Mouse (Mus musculus): ENCODE results near the gene Camk2d. TPM values are rescaled to one million over a fixed set of nuclear protein-coding genes. Genes with fewer than 3 reads are reported as not detected.

Gene Camk2d
- polyA plus RNA-seq, 1 experiment from 2014 or later, result 3.5 TPM

DNA sequence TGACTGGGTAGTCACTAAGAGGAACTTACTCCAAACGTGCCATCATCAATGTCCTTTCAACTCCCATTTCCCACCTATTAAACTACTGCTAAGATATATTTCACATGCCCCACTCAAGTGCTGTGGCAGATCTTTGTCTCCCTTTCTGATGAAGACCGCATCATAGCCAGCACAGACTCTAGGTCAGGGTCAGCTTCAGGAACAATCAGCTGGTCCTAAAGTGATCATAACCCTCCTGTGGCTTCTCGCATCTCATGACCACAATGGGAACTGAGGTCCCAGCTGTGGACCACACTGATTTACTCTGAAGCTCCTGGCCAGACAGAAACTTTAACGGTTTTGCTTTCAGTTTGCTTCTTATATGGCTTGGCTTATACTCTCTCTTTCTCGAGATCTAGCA is 67.3 kb downstream of the Camk2d start:
- no peaks in the 10 kb centered on the region for H3K36me3 ChIP-seq (ENCODE audit: control insufficient read depth, insufficient read depth)
- WGBS (ENCODE audit: insufficient replicate concordance), result 46% methylated on average over 5 of the region's 5 CpGs
- no peaks in the 10 kb centered on the region for H3K4me1 ChIP-seq (ENCODE audit: control insufficient read depth, low read depth, low read length)
- no peaks in the 10 kb centered on the region for H3K27me3 ChIP-seq (ENCODE audit: control insufficient read depth, insufficient read depth, low read depth, low read length)
- H3K9me3 ChIP-seq (replicated peaks; ENCODE audit: control insufficient read depth, low read length), result no peaks in the 10 kb centered on the region
- H3K4me3 ChIP-seq (ENCODE audit: low read depth, low read length), result no peak overlapping the region
- no peak for ATAC-seq (ENCODE audit: low read depth)
- H3K4me2 ChIP-seq (ENCODE audit: low read depth, low read length), result no peak overlapping the region
- no peak overlapping the region for H3K27ac ChIP-seq (ENCODE audit: low read length)
- no peak overlapping the region for H3K9ac ChIP-seq (ENCODE audit: low read depth, low read length)

DNA sequence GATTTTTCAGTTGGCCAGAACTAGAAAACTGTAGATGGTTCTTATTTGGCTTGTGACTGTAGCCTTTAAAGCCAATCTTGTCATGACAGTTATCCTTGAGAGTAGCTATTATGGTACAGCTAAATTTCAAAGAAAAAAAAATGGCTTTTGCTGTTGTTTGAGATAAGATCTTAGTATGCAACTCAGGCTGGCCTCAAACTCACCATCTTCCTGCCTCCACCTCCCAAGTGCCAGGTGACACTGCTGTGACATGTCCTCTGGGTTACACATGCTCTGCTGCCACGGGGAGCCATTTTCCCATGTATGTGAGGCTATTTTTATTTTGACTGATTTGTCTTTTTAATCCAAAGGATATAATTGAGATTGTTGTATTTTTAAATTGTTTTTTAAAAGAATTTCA is 69.8 kb downstream of the Camk2d start:
- no peak overlapping the region for H3K9ac ChIP-seq (ENCODE audit: low read depth, low read length)
- 55% methylated on average over 1 of the region's 1 CpGs for WGBS (ENCODE audit: insufficient replicate concordance)

DNA sequence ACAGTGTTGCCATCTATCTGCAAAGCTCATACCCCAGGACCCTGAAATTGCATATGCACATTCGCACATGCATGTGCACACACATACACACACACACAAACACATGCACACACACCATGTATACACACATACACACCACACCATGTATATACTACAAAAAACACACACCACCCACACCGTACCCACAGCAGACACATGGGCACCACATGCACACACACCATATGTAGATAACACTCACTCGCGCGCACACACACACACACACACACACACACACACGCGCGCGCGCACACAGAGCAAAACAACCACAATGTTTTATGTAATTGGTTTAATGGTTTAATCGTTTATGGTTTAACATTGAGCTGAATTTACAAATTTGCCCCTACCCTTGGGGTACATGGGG is 70.9 kb downstream of the Camk2d start:
- Histone ChIP-seq H3K4me2 (ENCODE audit: low read depth, low read length) (no peak overlapping the region), H3K27me3 (ENCODE audit: control insufficient read depth, insufficient read depth, low read depth, low read length) (no peaks in the 10 kb centered on the region), H3K9ac (ENCODE audit: low read depth, low read length) (no peak overlapping the region), H3K9me3 (replicated peaks; ENCODE audit: control insufficient read depth, low read length) (no peaks in the 10 kb centered on the region), H3K36me3 (ENCODE audit: control insufficient read depth, insufficient read depth) (no peaks in the 10 kb centered on the region), H3K27ac (ENCODE audit: low read length) (no peak overlapping the region), H3K4me3 (ENCODE audit: low read depth, low read length) (no peak overlapping the region), H3K4me1 (ENCODE audit: control insufficient read depth, low read depth, low read length) (no peaks in the 10 kb centered on the region)
- ATAC-seq (ENCODE audit: low read depth), result no peak
- WGBS (ENCODE audit: insufficient replicate concordance), result 89% methylated on average over 11 of the region's 11 CpGs

More for the DNA sequence above, 69.8 kb downstream of the Camk2d start:
- Histone ChIP-seq H3K36me3 (ENCODE audit: control insufficient read depth, insufficient read depth) (no peaks in the 10 kb centered on the region), H3K9me3 (replicated peaks; ENCODE audit: control insufficient read depth, low read length) (no peaks in the 10 kb centered on the region), H3K27ac (ENCODE audit: low read length) (no peak overlapping the region), H3K4me1 (ENCODE audit: control insufficient read depth, low read depth, low read length) (no peaks in the 10 kb centered on the region), H3K27me3 (ENCODE audit: control insufficient read depth, insufficient read depth, low read depth, low read length) (no peaks in the 10 kb centered on the region), H3K4me3 (ENCODE audit: low read depth, low read length) (no peak overlapping the region), H3K4me2 (ENCODE audit: low read depth, low read length) (no peak overlapping the region)
- ATAC-seq (ENCODE audit: low read depth), result no peak

DNA sequence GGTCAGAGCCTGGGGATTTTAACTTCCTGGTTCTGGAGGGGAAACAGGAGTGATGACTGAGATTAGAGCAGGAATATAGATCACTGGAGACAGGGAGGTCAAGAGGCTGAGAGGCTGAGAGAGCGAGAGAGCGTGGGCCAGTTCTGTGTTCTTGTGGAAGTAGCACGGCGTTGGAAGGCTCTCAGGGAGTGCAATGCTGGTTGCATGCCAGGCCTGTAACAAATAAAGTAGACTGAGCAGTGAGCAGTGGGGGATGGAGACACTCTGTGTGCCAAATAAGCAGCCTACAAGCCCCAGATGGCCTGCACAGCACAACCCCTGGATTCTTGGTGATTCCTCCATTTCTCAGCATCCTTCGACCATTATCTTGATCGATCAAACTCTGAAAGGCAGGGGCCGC is 71.3 kb downstream of the Camk2d start:
- no peak for ATAC-seq (ENCODE audit: low read depth)
- no peak overlapping the region for H3K27ac ChIP-seq (ENCODE audit: low read length)
- no peak overlapping the region for H3K4me3 ChIP-seq (ENCODE audit: low read depth, low read length)
- no peak overlapping the region for H3K9ac ChIP-seq (ENCODE audit: low read depth, low read length)
- H3K27me3 ChIP-seq (ENCODE audit: control insufficient read depth, insufficient read depth, low read depth, low read length), result no peaks in the 10 kb centered on the region
- H3K4me2 ChIP-seq (ENCODE audit: low read depth, low read length), result no peak overlapping the region
- H3K36me3 ChIP-seq (ENCODE audit: control insufficient read depth, insufficient read depth), result no peaks in the 10 kb centered on the region
- 64% methylated on average over 7 of the region's 7 CpGs for WGBS (ENCODE audit: insufficient replicate concordance)
- no peaks in the 10 kb centered on the region for H3K9me3 ChIP-seq (replicated peaks; ENCODE audit: control insufficient read depth, low read length)
- no peaks in the 10 kb centered on the region for H3K4me1 ChIP-seq (ENCODE audit: control insufficient read depth, low read depth, low read length)

DNA sequence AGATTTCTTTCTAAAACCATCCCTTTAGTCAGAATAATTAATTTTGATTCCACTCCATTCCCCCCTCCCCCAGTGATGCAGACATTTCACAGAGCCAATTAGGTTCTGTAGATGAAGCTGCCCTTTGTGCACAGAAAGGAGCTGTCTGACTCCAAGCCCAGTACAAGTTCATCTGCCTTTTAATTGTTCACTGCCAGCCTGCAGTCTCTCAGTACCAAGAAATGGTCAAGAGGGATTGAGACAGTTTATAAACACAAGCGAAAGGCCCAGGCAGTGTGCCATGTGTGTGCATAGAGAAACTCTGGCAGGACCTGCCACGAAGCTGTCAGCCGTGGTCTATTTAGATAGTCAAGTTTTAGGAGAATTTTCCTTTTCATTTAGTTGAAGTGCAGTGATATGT is 72.0 kb downstream of the Camk2d start:
- Histone ChIP-seq H3K27ac (ENCODE audit: low read length) (no peak overlapping the region), H3K4me3 (ENCODE audit: low read depth, low read length) (no peak overlapping the region), H3K9ac (ENCODE audit: low read depth, low read length) (no peak overlapping the region), H3K4me1 (ENCODE audit: control insufficient read depth, low read depth, low read length) (no peaks in the 10 kb centered on the region), H3K36me3 (ENCODE audit: control insufficient read depth, insufficient read depth) (no peaks in the 10 kb centered on the region), H3K27me3 (ENCODE audit: control insufficient read depth, insufficient read depth, low read depth, low read length) (no peaks in the 10 kb centered on the region), H3K4me2 (ENCODE audit: low read depth, low read length) (no peak overlapping the region), H3K9me3 (replicated peaks; ENCODE audit: control insufficient read depth, low read length) (no peaks in the 10 kb centered on the region)
- WGBS (ENCODE audit: insufficient replicate concordance), result 70% methylated on average over 3 of the region's 3 CpGs
- no peak for ATAC-seq (ENCODE audit: low read depth)

DNA sequence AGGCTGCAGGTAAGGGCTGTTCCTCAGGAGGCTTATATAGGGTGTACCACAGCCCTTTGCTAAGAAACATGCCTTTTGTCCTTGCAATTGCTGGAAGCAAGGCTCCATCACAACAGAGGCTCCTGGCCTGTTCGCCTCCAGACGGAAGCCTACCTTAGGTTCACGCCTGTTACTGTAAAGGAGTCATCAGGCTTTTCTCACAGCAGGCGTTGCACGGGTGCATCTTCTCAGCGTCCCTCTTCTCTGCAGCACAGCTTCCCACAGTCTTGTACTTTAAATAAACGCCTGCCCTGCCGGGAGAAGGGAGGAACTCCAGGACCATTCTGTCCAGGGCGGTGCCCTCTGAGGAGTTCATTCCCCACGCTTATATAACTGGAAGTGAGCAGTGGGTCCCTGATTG is 72.6 kb downstream of the Camk2d start:
- Histone ChIP-seq H3K9ac (ENCODE audit: low read depth, low read length) (no peak overlapping the region), H3K4me1 (ENCODE audit: control insufficient read depth, low read depth, low read length) (no peaks in the 10 kb centered on the region), H3K36me3 (ENCODE audit: control insufficient read depth, insufficient read depth) (no peaks in the 10 kb centered on the region), H3K4me3 (ENCODE audit: low read depth, low read length) (no peak overlapping the region), H3K27me3 (ENCODE audit: control insufficient read depth, insufficient read depth, low read depth, low read length) (no peaks in the 10 kb centered on the region), H3K9me3 (replicated peaks; ENCODE audit: control insufficient read depth, low read length) (no peaks in the 10 kb centered on the region), H3K27ac (ENCODE audit: low read length) (no peak overlapping the region), H3K4me2 (ENCODE audit: low read depth, low read length) (no peak overlapping the region)
- WGBS (ENCODE audit: insufficient replicate concordance), result 61% methylated on average over 10 of the region's 10 CpGs
- no peak for ATAC-seq (ENCODE audit: low read depth)

DNA sequence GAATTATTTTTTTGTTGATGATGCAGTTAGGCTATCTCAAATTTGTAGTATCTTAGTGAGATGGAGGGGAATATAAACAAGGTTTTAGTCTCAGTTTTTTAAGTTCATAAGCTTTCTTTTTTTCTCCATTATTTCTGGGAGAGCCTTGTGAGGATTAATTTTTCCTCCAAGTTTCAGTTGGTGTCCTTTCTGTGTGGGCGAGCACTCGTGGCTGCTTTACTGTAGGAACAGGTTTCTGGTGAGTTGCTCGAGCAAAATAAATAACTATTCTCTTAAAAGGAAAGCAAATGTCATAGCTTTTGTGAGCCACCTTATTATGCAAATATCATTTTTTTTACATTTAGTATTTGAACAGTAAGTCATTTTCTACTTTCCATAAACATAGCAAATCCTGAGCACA is 74.3 kb downstream of the Camk2d start:
- Histone ChIP-seq H3K4me3 (ENCODE audit: low read depth, low read length) (no peak overlapping the region), H3K4me2 (ENCODE audit: low read depth, low read length) (no peak overlapping the region), H3K4me1 (ENCODE audit: control insufficient read depth, low read depth, low read length) (no peaks in the 10 kb centered on the region), H3K27me3 (ENCODE audit: control insufficient read depth, insufficient read depth, low read depth, low read length) (no peaks in the 10 kb centered on the region), H3K9ac (ENCODE audit: low read depth, low read length) (no peak overlapping the region), H3K9me3 (replicated peaks; ENCODE audit: control insufficient read depth, low read length) (no peaks in the 10 kb centered on the region), H3K27ac (ENCODE audit: low read length) (no peak overlapping the region), H3K36me3 (ENCODE audit: control insufficient read depth, insufficient read depth) (no peaks in the 10 kb centered on the region)
- 49% methylated on average over 3 of the region's 3 CpGs for WGBS (ENCODE audit: insufficient replicate concordance)
- no peak for ATAC-seq (ENCODE audit: low read depth)

DNA sequence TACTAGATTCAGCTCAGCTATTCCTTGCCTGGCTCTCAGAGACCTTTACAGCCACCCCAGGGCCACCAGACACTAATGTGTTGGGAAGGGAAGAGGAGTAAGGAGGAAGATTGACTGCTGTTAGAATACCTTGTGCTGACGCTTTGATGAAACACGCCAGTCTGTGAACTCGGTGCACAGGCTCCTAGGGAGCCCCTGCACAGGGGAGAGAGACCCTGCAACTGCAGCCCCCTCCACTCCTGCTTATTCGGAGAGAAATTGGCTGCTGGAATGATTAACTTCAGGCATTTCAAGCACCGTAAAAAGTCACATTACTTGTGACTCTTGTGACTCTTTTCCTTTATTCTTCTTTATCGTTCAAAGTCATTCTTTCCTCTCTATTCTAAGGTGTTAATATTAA is 75.2 kb downstream of the Camk2d start:
- Histone ChIP-seq H3K27me3 (ENCODE audit: control insufficient read depth, insufficient read depth, low read depth, low read length) (no peaks in the 10 kb centered on the region), H3K4me2 (ENCODE audit: low read depth, low read length) (no peak overlapping the region), H3K4me1 (ENCODE audit: control insufficient read depth, low read depth, low read length) (no peaks in the 10 kb centered on the region), H3K4me3 (ENCODE audit: low read depth, low read length) (no peak overlapping the region), H3K9me3 (replicated peaks; ENCODE audit: control insufficient read depth, low read length) (no peaks in the 10 kb centered on the region), H3K9ac (ENCODE audit: low read depth, low read length) (no peak overlapping the region), H3K27ac (ENCODE audit: low read length) (no peak overlapping the region), H3K36me3 (ENCODE audit: control insufficient read depth, insufficient read depth) (no peaks in the 10 kb centered on the region)
- no peak for ATAC-seq (ENCODE audit: low read depth)
- 68% methylated on average over 6 of the region's 6 CpGs for WGBS (ENCODE audit: insufficient replicate concordance)

DNA sequence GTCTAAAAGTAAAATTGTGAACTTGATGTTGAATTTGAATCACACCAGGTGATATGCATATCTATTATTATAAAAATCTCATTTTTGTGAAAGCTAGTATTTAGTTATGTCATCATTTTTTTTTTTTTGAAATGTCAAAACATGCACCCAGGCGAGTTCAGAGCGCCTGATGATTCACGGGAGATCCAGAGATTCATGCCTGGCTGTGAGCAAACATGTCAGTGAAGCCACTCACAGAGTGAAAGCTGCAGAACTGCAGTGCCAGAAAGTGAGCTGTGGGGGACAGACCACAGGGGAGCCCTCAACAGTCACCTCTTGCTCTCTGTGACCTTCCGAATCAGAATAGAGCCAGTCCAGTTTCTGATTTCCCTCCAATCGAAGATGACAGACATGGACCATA is 84.9 kb downstream of the Camk2d start:
- H3K4me3 ChIP-seq (ENCODE audit: low read depth, low read length), result no peak overlapping the region
- no peaks in the 10 kb centered on the region for H3K4me1 ChIP-seq (ENCODE audit: control insufficient read depth, low read depth, low read length)
- H3K36me3 ChIP-seq (ENCODE audit: control insufficient read depth, insufficient read depth), result no peaks in the 10 kb centered on the region
- H3K27ac ChIP-seq (ENCODE audit: low read length), result no peak overlapping the region
- H3K9ac ChIP-seq (ENCODE audit: low read depth, low read length), result no peak overlapping the region
- H3K9me3 ChIP-seq (replicated peaks; ENCODE audit: control insufficient read depth, low read length), result no peaks in the 10 kb centered on the region
- 68% methylated on average over 5 of the region's 5 CpGs for whole genome bisulfite sequencing (ENCODE audit: insufficient replicate concordance)
- ATAC-seq (ENCODE audit: low read depth), result no peak
- H3K4me2 ChIP-seq (ENCODE audit: low read depth, low read length), result no peak overlapping the region
- no peaks in the 10 kb centered on the region for H3K27me3 ChIP-seq (ENCODE audit: control insufficient read depth, insufficient read depth, low read depth, low read length)

DNA sequence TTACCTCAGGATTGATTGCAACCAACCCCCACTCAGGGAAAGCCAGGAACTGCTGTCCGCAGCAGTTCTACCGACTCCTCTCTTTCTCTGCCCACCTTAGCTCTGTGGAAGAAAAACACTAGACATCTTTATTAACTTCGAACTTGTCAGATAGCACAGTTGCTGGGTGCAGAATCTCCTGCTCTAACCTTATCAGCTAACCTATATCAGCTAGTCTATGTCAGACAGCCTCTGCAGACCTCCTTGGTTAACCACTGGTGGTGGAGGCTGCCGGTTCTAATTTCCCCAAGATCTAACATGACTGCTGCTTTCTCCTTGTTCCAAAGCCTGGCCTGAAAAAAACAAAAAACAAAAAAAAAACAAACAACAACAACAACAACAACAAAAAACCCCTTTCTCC is 85.9 kb downstream of the Camk2d start:
- Histone ChIP-seq H3K4me2 (ENCODE audit: low read depth, low read length) (no peak overlapping the region), H3K27me3 (ENCODE audit: control insufficient read depth, insufficient read depth, low read depth, low read length) (no peaks in the 10 kb centered on the region), H3K4me3 (ENCODE audit: low read depth, low read length) (no peak overlapping the region), H3K9me3 (replicated peaks; ENCODE audit: control insufficient read depth, low read length) (no peaks in the 10 kb centered on the region), H3K9ac (ENCODE audit: low read depth, low read length) (no peak overlapping the region), H3K27ac (ENCODE audit: low read length) (no peak overlapping the region), H3K4me1 (ENCODE audit: control insufficient read depth, low read depth, low read length) (no peaks in the 10 kb centered on the region), H3K36me3 (ENCODE audit: control insufficient read depth, insufficient read depth) (no peaks in the 10 kb centered on the region)
- ATAC-seq (ENCODE audit: low read depth), result no peak
- 37% methylated on average over 4 of the region's 4 CpGs for WGBS (ENCODE audit: insufficient replicate concordance)
